Mouse (Mus musculus) heart, embryonic 13.5 days (tissue): ENCODE measurements around the gene Fbxl17. TPM values are rescaled to one million over a fixed set of nuclear protein-coding genes. Genes with fewer than 3 reads are reported as not detected.

ENCODE experiments used
- ATAC-seq: fragments of 200-750 bp; cut with Nextera tagmentation; 2 replicates; pipeline ENCODE4 v1.8.0; 2017; ENCODE audit warnings: moderate TSS enrichment; ENCODE audit not compliant: insufficient number of reproducible peaks, low FRiP score, low TSS enrichment; ENCODE audit errors: extremely low read depth
- H3K27ac ChIP-seq: fragments of 300-500 bp; sonication (generic); replicated peaks from 2 replicates; pipeline ENCODE4 v1.5.1; 2015; ENCODE audit warnings: moderate library complexity, mild to moderate bottlenecking, inconsistent platforms
- H3K27me3 ChIP-seq: fragments of 300-500 bp; sonication (generic); replicated peaks from 2 replicates; pipeline ENCODE4 v1.6.1; 2015; ENCODE audit warnings: mild to moderate bottlenecking, inconsistent platforms
- H3K36me3 ChIP-seq: fragments of 300-500 bp; sonication (generic); 2 replicates; pipeline ENCODE4 v1.6.1; 2015; ENCODE audit warnings: mild to moderate bottlenecking, inconsistent platforms
- H3K4me1 ChIP-seq: fragments of 300-500 bp; sonication (generic); 2 replicates; pipeline ENCODE4 v1.6.1; 2015; ENCODE audit warnings: inconsistent platforms
- H3K4me2 ChIP-seq: fragments of 300-500 bp; sonication (generic); 2 replicates; pipeline ENCODE4 v1.6.1; 2015; ENCODE audit warnings: inconsistent platforms, mild to moderate bottlenecking, moderate library complexity
- H3K4me3 ChIP-seq: fragments of 300-500 bp; sonication (generic); 2 replicates; pipeline ENCODE4 v1.5.1; 2015; ENCODE audit warnings: moderate library complexity, mild to moderate bottlenecking, inconsistent platforms
- H3K9ac ChIP-seq: fragments of 300-500 bp; sonication (generic); 2 replicates; pipeline ENCODE4 v1.6.1; 2015; ENCODE audit warnings: inconsistent platforms, mild to moderate bottlenecking, moderate library complexity
- H3K9me3 ChIP-seq: fragments of 300-500 bp; sonication (generic); 2 replicates; pipeline ENCODE4 v1.6.1; 2016; ENCODE audit warnings: inconsistent platforms
- WGBS: fragments of 180-500 bp; shearing (Covaris S2); methylation state at CpG from one replicate; pipeline ENCODE4 v1.1.7; 2015; ENCODE audit warnings: mixed read lengths; 5-methylcytosine and 5-hydroxymethylcytosine counted together
- polyA plus RNA-seq: library from polyadenylated mRNA; unstranded; fragments of >200 nt; fragmentation: Nextera tagmentation; extraction: Ambion mirVana; gene quantifications from 2 replicates; pipeline ENCODE4 v1.2.1, GENCODE M21; 2015

The Fbxl17 gene
- polyA plus RNA-seq, 1 experiment from 2014 or later = 6.3 TPM

DNA sequence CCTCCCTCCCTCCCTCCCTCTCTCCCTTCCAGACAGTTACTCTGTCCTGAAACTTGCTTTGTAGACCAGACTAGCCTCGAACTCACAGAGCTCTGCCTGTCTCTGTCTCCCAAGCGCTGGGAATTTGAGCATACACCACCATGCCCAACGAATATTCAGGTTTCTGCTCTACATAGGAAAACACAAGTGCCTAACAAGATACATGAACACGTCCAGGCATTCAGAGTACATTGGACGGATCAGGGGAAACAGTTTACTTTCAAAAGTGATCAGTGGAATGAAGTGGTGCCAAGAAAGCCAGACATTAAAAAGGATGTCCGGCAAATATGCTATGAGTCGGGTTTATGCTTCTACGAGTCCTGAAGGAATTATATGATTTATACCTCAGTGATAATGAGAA lies 263.6 kb downstream of the Fbxl17 start:
- Histone ChIP-seq H3K27ac (no peak overlapping the region), H3K4me2 (no peak overlapping the region), H3K27me3 (no peaks in the 10 kb centered on the region), H3K4me1 (peaks cover 16% of the 10 kb centered on the region), H3K4me3 (no peak overlapping the region), H3K36me3 (no peaks in the 10 kb centered on the region), H3K9ac (no peak overlapping the region), H3K9me3 (no peaks in the 10 kb centered on the region)
- ATAC-seq = no peak
- 79% methylated on average over 8 of the region's 8 CpGs for WGBS

DNA sequence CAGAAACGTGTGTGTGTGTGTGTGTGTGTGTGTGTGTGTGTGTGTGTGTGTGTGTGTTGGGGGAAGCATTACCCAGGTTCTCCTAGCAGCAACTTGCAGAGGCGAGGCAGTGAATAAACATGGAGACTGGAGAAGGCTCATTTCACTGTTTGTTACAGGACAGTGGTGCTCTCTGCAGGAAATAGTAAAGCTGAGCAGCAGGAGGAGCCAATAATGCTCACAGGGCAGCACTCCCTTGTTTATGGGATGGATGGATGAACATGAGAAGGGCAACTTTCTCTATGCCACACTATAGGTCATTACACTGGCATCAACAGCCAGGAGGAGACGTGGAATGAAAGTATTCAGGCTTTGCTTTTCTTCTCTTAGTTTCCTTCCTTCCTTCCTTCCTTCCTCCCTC lies 264.0 kb downstream of the Fbxl17 start:
- Histone ChIP-seq H3K36me3 (no peaks in the 10 kb centered on the region), H3K4me1 (peaks cover 16% of the 10 kb centered on the region), H3K27ac (no peak overlapping the region), H3K9ac (no peak overlapping the region), H3K4me3 (no peak overlapping the region), H3K9me3 (no peaks in the 10 kb centered on the region), H3K4me2 (no peak overlapping the region), H3K27me3 (no peaks in the 10 kb centered on the region)
- WGBS = 60% methylated on average over 3 of the region's 3 CpGs
- no peak for ATAC-seq

DNA sequence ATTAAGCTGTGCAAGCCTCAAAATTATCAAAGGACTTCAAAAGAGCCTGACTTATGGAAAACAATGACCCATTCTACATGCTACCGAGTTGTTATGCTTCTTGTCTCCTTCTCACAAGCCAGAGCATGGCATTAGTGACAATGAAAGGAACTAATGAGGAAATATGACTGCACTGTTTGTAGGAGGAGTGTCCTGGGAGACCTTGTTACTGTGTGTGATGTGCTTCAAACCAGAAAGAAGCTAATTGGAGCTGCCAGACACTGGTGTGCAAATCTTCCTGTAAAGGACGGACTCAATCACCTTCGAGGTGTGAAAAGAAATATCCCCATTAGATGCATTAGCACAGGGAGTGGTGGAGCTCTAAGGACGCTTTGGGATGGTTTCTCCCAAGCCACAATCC lies 270.7 kb downstream of the Fbxl17 start:
- H3K4me1 ChIP-seq = no peaks in the 10 kb centered on the region
- no peaks in the 10 kb centered on the region for H3K9me3 ChIP-seq
- no peak overlapping the region for H3K4me2 ChIP-seq
- H3K27me3 ChIP-seq = no peaks in the 10 kb centered on the region
- no peaks in the 10 kb centered on the region for H3K36me3 ChIP-seq
- no peak overlapping the region for H3K4me3 ChIP-seq
- ATAC-seq = no peak
- H3K9ac ChIP-seq = no peak overlapping the region
- H3K27ac ChIP-seq = no peak overlapping the region
- 68% methylated on average over 4 of the region's 4 CpGs for WGBS

DNA sequence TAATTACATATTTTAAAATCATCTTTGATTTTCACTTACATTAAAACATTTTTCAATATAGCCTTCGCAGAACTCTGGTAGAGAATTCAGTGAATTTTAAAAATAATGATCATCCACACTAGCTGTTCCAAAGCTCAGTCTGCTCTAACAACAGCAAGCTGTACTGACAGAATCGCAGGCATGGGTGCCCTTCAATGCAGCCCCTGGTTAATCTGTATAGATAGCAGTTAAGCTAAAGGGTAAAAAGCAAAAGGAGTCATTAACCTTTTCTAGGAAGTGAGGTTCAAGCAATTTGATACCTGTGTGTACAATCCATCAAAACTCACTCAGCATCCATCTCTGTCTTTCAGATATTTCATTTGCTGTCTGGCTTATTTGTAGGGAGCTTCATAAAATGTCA lies 273.4 kb downstream of the Fbxl17 start:
- no peaks in the 10 kb centered on the region for H3K27me3 ChIP-seq
- H3K9ac ChIP-seq = no peak overlapping the region
- no peaks in the 10 kb centered on the region for H3K4me1 ChIP-seq
- H3K9me3 ChIP-seq = no peaks in the 10 kb centered on the region
- H3K36me3 ChIP-seq = no peaks in the 10 kb centered on the region
- no peak overlapping the region for H3K4me2 ChIP-seq
- 70% methylated on average over 2 of the region's 2 CpGs for WGBS
- no peak for ATAC-seq
- no peak overlapping the region for H3K4me3 ChIP-seq
- no peak overlapping the region for H3K27ac ChIP-seq

DNA sequence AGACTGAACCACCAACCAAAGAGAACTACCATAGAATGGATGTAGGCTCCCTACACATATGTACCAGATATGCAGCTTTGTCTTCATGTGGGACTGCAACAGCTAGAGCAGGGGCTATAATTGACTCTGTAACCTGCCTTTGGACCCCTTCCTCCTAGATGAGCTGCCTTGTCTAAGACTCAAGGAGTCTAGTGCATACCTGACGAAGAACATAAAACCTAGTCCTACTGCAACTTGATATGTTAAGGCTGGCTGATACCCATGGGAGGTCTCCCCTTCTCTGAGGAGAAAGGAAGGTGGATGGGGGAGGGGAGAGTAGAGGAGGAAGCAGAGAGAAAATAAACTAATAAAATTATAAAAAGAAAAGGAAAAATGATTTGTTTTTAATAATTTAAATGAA lies 273.9 kb downstream of the Fbxl17 start:
- Histone ChIP-seq H3K4me1 (no peaks in the 10 kb centered on the region), H3K4me3 (no peak overlapping the region), H3K27me3 (no peaks in the 10 kb centered on the region), H3K27ac (no peak overlapping the region), H3K36me3 (no peaks in the 10 kb centered on the region), H3K9me3 (no peaks in the 10 kb centered on the region), H3K9ac (no peak overlapping the region), H3K4me2 (no peak overlapping the region)
- 74% methylated on average over 1 of the region's 1 CpGs for WGBS
- no peak for ATAC-seq

DNA sequence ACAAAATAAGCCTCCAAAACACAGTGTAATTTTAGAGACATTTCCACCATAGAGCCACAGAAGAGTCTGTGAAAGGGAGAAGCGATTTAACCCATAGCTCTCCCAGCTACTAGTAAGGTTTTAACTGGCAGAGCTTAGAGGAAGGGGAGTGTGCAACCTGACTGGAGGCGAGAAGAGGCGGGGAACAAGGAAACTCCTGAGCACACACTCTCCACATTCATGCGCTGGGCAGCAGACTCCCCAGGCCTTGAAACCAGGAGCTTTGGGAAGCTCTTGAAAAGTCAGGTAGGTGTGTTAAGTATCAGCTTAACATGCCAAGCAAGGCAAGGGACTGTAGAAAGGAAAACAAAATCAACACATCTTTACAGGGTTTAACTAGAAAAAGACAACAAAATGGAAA lies 276.1 kb downstream of the Fbxl17 start:
- 63% methylated on average over 4 of the region's 4 CpGs for WGBS
- no peaks in the 10 kb centered on the region for H3K27me3 ChIP-seq
- no peak for ATAC-seq

DNA sequence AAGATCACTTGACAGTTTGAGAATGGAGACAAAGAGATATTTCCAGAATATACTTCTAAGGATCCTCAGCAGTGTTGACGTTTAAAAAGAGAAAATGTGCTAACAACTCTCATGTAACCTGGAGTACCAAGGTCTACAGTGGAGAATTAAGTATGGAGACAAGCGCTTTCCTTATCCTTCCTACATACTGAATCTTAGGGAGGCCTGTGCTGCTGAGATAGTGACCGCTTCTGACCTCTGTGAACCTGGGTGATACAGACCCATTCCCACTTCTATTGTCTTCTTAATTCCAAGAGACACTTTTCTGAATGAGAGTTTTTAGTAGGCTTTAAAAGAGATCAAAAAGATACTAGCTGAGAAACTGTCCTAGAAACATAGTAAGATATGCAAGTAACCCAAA lies 278.2 kb downstream of the Fbxl17 start:
- no peak overlapping the region for H3K9ac ChIP-seq
- 69% methylated on average over 3 of the region's 3 CpGs for WGBS
- H3K4me3 ChIP-seq = no peak overlapping the region
- ATAC-seq = no peak
- no peaks in the 10 kb centered on the region for H3K27me3 ChIP-seq
- no peaks in the 10 kb centered on the region for H3K9me3 ChIP-seq
- H3K27ac ChIP-seq = no peak overlapping the region
- H3K4me1 ChIP-seq = no peaks in the 10 kb centered on the region
- H3K36me3 ChIP-seq = no peaks in the 10 kb centered on the region
- no peak overlapping the region for H3K4me2 ChIP-seq

More for the DNA sequence above, 276.1 kb downstream of the Fbxl17 start:
- H3K27ac ChIP-seq = no peak overlapping the region
- H3K9me3 ChIP-seq = no peaks in the 10 kb centered on the region
- no peak overlapping the region for H3K4me2 ChIP-seq
- H3K4me3 ChIP-seq = no peak overlapping the region
- no peaks in the 10 kb centered on the region for H3K4me1 ChIP-seq
- no peaks in the 10 kb centered on the region for H3K36me3 ChIP-seq
- H3K9ac ChIP-seq = no peak overlapping the region

DNA sequence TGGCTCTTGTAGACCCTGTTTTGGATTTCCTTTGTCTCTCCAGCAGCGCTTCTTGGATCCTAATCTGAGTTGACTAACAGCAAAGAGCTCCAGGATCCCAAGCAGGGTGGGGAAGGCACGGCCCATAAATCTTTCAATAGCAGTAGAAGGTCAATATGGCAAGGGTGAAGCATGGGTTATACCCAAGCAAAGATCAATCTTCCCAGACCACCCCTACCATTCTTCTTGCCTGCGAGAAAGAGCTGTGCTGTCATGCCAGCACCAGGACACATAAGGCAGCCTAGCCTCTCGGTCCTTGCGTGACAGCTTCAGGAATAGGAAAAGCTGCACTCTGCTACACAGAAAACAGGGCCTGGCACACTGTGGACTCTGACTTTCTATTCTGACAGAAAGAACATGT lies 279.0 kb downstream of the Fbxl17 start:
- Histone ChIP-seq H3K27ac (no peak overlapping the region), H3K36me3 (no peaks in the 10 kb centered on the region), H3K9me3 (no peaks in the 10 kb centered on the region), H3K9ac (no peak overlapping the region), H3K4me2 (no peak overlapping the region), H3K4me1 (no peaks in the 10 kb centered on the region), H3K4me3 (no peak overlapping the region), H3K27me3 (no peaks in the 10 kb centered on the region)
- no peak for ATAC-seq
- 77% methylated on average over 5 of the region's 5 CpGs for WGBS

DNA sequence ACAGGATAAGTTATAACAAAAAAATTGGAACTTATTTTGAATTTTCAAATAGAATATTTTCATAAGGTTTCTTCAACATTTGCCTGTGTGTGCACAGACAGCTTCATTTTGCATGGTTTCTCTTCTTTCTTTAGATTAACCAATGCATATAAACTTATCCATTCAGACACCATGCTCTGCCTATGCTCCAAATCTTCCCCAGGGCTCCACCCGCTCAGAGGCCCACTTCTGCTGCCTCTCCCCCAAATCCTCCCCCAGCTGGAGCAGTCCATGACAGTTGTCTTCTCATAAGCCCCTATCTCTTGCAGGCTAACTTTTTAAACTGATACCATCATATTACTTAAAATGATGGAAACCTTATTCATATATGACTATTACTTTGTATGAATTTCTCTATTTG lies 282.8 kb downstream of the Fbxl17 start:
- no peaks in the 10 kb centered on the region for H3K9me3 ChIP-seq
- no peak for ATAC-seq
- WGBS = 83% methylated on average over 1 of the region's 1 CpGs
- no peak overlapping the region for H3K9ac ChIP-seq
- no peaks in the 10 kb centered on the region; the same call in 1 of the 2 replicates for H3K36me3 ChIP-seq
- H3K27me3 ChIP-seq = no peaks in the 10 kb centered on the region
- H3K27ac ChIP-seq = no peak overlapping the region
- H3K4me3 ChIP-seq = no peak overlapping the region
- H3K4me2 ChIP-seq = no peak overlapping the region
- no peaks in the 10 kb centered on the region for H3K4me1 ChIP-seq

DNA sequence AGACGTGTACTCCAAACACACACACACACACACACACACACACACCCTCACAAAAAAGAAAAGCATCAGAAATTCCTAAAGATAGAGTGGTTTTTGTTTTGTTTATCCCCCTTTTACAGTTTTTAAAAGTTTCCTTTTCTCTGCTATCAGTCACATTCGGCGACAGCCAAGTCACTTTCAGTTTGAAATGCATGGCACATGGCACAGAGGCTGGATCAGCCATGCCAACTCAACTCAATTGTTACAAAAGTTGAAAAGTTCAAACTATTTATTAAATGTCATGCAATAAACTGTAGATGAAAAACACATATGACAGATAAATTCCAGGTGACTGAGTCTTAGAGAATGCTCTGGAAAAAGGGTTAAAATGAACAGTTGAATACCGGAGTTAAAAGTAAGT lies 287.8 kb downstream of the Fbxl17 start:
- no peak overlapping the region for H3K27ac ChIP-seq
- no peak for ATAC-seq
- 0 out of 2 replicates have a peak, but pooled peaks cover 3% of the 10 kb centered on the region for H3K9me3 ChIP-seq
- H3K4me3 ChIP-seq = no peak overlapping the region
- H3K27me3 ChIP-seq = no peaks in the 10 kb centered on the region
- H3K4me2 ChIP-seq = no peak overlapping the region
- H3K4me1 ChIP-seq = no peaks in the 10 kb centered on the region
- WGBS = 92% methylated on average over 4 of the region's 4 CpGs
- H3K9ac ChIP-seq = no peak overlapping the region
- peaks cover 8% of the 10 kb centered on the region for H3K36me3 ChIP-seq

DNA sequence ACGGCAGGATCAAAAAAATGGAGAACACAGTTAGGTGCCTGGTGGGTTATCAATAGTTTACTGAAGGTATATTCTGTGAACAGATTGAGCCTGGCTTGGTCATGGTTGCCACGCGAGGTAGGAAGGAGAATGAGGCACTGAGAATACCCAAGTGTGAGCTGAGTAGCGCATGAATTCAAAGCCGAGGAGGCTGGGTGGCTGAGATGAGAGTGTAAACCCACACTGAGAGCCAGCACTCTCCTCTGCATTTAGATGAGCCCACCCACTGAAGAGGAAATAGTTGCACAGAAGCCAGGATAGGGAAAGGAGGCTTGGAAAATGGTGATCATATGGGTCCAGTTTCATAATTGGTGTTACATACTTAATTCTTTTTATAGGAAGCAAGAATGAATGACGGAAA lies 290.7 kb downstream of the Fbxl17 start:
- 92% methylated on average over 6 of the region's 6 CpGs for WGBS
- H3K4me1 ChIP-seq = no peaks in the 10 kb centered on the region; the same call in 1 of the 2 replicates
- H3K4me2 ChIP-seq = no peak overlapping the region
- no peak overlapping the region for H3K27ac ChIP-seq
- H3K9me3 ChIP-seq = 0 out of 2 replicates have a peak, but pooled peaks cover 3% of the 10 kb centered on the region
- no peak for ATAC-seq
- peaks cover 8% of the 10 kb centered on the region for H3K36me3 ChIP-seq
- H3K9ac ChIP-seq = no peak overlapping the region
- no peaks in the 10 kb centered on the region for H3K27me3 ChIP-seq
- no peak overlapping the region for H3K4me3 ChIP-seq

DNA sequence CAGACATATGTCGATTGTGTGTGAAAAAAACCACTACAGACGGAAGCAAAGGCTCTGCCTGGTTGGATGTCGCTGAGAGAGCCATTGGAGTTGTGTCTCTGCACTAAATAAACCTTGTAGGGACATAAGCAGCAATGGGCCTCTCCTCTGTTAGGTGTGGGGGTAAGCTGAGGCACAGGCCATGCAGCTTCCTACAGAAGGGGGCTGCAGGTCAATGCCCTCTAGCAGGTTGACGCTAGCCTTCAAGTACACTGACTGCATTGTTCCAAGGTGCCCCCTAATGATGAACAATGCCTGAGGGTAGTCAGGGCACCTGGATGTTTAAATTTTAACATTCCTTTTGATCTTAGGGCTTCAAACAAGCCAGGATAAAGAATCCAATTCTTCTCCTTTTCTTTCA lies 291.5 kb downstream of the Fbxl17 start:
- WGBS = 76% methylated on average over 4 of the region's 4 CpGs
- no peak overlapping the region for H3K9ac ChIP-seq
- no peak overlapping the region for H3K27ac ChIP-seq
- H3K4me3 ChIP-seq = no peak overlapping the region
- 0 out of 2 replicates have a peak, but pooled peaks cover 3% of the 10 kb centered on the region for H3K9me3 ChIP-seq
- no peak overlapping the region for H3K4me2 ChIP-seq
- H3K27me3 ChIP-seq = no peaks in the 10 kb centered on the region
- H3K4me1 ChIP-seq = peaks cover 8% of the 10 kb centered on the region
- peaks cover 8% of the 10 kb centered on the region for H3K36me3 ChIP-seq
- no peak for ATAC-seq
